Mouse (Mus musculus) kidney, adult 18-20 months (tissue): ENCODE data around the gene Anpep.

Source experiments
- DNase-seq: peaks from one replicate; pipeline ENCODE4 v3.0.0; 2021

Anpep gene

DNA sequence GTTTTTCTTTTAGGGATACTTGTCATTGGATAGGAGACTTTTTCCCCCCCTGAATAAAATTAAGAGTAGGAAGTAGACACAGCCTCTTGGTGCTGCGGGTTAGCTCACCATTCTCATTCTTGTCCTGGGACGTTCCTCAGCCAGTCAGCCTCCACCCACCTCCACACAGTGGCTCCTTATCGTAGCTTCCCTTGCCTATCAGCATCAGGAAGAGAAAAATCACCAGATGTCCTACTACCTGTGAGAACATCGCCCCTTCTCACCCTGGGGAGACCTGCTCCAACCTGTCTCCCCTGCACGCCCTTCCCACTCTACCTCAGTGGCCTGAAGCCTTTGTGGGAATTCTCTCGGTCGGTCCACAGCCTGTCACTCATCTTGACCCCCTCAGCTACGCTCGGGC, at the start of gene Anpep:
TSS of gene Anpep (minus strand) at position 249 of the 400 bp plus-strand sequence.
- no peak for DNase-seq

DNA sequence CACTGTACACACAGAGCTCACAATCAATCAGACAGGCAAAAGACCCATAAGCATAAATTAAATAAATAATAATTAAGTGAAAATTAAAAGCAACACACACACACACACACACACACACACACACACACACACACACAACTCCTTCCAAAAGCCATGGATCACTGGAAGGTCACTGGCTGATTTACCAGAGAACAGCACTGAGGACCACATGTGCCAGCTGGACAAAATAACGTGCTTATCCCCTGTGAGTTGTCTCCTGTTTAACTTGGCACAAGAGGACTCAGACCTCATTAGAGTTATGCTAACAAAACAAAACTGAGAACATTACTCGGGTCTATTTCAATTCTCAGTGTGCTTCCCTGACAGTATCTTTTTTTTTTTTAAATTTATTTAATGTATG, 46.5 kb upstream of the Anpep start:
- no peak for DNase-seq

DNA sequence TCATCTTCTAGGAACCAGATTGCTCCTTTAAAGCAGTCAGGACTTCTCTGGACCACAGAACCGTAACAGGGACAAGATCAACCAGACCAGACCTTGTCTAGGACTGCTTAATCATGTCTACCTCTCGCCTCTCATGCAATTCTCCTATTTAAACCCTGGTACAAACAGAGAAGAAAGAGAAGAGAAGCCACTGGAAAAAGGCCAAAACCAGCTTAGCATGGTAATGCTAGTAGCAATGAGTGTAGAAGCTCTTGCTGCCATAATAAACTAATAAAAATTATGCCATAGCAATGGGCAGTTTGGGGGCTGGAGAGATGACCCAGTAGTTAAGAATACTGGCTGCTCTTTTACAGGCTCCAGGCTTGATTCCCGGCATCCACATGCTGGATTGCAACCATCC, 46.1 kb upstream of the Anpep start:
- no peak for DNase-seq

DNA sequence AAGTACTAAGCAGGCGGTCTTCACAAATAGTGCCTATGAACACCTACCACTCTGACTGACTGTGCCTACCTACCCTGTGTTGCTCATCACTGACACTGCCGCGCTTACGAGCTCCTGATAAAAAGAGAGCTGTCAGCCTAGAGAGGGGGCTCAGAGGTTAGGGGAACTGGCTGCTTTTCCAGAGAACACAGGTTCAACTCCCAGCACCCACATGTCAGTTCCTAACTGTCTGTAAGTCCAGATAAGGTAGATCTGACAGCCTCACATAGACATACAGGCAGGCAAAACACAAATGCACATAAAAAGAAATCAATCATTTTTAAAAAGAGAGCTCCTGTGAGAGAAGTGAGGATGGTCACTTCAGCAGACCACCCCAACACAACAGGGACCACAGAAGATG, 44.3 kb upstream of the Anpep start:
- no peak for DNase-seq

DNA sequence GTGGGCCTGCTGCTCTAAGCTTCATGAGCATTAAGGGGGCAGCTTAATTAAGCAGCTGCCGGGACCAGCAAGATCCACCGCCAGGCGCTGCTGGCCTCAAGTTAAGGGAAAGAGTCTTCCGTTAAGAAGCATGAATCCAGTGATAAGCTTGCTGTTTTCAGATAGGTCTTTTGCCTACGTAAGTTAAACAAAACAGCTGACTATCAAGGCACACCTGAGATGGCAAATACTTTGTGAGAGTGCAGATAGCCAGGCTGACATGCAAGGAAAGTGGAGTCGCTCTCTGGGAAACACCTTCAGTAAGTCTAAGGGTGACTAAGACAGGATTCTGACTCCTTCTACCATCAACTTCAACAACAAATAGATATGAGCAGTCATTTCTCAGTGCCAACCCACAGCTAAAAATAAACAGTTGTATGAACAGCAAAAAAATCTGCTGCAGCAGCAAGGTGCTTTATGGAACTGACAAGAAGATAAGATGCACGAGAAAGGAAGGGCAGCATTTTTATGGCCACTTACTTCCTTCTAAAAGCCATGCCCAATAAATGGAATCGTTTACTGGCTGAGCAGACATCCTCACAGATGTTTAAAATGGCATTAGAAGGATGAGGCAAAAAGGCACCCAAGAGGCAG, 42.4 kb upstream of the Anpep start:
- no peak for DNase-seq

DNA sequence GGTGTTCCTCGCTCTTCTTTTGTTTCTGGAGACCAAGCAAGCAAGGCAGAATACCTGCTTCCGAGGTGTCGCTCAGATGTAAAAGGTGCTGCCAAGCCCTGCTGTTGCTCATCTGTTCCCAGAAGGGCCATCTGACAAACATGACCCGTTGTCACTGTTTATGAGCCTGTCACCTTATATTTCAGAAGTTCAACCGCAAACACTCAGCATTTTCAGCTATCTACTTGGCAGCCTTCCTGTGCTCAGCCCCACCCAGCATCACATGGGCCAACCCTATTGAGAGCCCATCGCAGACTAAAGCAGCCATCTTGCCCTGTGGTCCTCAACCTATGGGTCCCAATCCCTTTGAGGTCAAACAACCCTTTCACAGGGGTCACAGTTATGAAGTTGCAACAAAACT, 39.9 kb upstream of the Anpep start:
- no peak for DNase-seq

DNA sequence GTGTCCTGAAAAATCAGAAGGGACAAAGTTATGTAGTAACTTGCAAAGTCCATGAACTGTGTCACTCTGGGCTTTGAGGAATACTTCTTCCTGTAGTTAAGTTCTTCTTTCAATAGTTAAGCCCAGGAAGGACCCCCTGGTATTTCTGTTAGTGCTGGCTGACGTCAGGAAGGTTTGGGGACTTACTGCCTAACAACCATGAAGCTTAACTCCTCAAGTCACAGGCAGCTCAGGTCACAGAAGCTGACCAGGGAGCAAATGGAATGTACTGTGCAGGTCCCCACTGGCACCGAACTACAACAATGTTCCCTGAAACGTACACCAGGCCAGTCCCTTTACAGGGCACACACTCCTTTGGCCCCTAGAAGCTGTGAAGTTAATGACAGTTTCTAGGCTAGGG, 34.4 kb upstream of the Anpep start:
- no peak for DNase-seq

DNA sequence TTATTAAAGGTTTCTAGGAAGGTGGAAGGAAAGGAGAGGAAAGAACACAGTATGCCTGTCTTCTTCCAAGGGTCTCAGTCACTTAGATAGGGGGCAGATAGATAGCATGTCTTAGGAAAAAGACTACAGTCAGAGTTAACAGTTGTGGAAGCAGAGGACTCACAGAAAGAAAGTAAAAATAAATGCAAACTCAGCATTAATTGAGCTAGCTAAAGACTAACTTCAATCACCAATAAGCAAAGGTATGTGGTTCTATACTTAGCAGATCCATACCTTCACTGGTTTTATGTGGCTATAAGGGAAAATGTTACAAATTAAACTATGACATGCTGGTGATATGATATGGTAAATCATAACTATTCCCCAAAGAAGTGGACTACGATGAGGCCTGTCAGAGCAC, 33.9 kb upstream of the Anpep start:
- no peak for DNase-seq

DNA sequence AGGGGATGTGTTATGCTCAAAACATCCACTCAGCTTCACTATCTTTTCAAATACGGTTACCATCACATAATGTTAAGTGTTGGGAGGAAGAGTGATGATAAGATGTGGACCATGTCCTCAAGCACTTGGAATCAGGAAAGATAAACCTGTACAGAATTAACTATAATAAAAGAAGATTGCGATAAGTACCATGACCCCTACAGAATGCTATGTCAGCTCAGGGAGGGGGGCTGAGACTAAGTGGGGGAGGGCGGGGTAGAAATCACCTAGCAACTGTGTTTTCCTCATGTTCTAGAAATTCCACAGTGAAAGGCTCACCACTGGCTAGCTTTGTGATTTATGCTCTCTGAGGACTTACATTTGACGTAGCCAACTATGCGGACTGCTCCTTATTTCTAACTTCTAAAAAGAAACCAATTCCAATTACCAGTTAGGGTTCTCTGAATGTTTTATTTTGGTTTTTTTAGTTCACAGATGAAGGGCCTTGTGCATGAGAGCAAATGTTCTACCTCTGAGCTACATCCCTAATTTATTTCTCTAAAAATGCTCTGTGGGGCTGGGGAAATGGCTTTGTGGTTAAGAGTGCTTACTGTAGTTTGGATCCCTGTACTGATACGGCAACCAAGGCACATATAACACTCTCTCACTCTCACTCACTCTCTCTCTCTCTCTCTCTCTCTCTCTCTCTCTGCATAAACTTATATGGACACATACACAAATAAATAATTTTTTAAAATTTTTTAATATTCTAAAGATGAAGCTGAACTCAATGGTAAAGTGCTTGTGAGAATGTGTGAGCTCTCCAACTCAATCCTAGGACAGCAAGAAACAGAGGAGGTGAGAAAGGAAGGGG, 31.9 kb upstream of the Anpep start:
- DNase-seq = no peak

DNA sequence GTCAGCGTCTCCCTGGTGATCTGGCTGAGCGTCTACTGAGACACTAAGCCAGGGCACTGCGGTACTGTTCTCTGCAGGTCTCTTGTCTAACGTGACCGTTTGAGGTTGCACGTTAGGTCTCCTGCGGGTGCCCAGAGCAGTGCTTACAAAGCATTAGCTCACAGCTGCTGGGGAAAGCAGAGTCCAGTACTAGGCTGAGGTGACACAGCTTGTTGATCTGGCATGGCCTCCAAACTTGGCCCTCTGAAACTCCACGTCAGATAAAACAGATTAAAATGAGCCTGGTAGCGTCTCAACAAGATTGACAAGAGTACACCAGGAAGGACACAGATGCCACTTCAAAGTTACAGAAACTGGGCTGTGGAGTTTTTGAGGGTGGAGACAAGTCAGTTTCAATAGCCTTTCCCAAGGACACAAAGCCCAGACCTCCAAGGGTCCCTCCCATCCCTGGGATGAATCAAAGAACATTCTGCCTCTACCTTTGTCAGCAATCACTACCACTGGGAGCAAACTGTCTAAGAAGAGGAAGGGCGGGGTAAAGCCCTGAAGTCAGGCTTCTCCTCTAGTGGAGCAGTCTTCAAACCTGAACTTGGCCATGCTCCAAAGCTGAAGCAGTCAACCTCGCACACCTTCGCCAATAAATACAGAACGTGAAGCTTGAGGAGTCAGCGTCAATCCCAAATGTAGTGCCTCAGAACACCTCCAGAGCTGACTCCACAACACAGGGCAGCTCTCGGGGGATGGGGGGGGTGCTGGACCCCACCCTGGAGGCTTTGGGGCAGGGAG, 29.8 kb upstream of the Anpep start:
- peak; percentile 49 for DNase-seq

DNA sequence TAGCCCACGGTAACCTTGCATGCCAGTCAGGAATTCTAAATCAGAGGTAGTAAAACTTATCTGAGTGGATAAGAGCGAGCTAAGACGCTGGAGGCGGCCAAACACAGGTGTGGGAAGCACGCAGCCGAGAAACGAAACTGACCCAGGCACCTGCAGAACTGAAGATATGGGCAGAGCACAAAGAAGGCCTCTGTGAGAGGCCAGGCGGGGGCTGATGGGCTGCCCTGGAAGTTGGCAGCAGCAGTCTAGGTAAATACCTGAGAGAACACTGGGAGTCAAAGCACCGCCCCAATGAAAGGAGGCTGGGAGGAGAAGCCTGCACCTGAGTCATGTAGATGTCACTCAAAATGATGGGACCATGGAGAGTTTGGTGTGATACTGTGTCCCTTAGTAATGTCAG, 27.7 kb upstream of the Anpep start:
- no peak for DNase-seq

DNA sequence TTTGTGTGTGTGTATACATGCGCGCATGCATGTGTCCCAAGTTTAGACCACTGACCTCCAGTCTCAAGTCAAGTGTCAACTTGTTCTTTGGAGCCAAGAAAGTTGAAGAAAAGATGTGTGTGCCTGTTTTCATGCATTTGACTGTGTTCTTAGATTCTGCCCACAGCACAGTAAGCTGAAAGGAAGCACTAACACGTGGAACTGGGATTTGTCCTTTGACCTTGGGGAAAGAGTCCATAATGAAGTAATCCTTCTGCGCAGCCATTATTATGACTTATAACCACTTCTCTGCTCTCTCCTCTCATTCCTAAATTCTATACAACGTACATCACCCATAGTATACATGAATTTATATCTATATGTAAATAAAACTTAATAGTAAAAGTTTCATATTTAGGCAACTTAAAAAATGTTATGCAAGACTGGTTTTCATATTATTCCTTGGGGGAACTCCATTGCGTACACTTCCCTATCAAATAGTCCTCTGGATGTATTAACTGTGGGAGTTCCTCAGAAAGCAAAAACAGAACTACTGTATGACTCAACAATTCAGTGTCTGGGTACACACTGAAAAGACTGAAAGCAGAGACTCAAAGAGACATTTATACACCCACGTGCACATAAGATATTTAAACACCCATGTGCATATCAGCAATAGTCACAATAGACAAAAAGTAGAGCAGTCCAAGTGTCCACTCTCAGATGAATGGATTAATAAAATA, 22.9 kb upstream of the Anpep start:
- no peak for DNase-seq

DNA sequence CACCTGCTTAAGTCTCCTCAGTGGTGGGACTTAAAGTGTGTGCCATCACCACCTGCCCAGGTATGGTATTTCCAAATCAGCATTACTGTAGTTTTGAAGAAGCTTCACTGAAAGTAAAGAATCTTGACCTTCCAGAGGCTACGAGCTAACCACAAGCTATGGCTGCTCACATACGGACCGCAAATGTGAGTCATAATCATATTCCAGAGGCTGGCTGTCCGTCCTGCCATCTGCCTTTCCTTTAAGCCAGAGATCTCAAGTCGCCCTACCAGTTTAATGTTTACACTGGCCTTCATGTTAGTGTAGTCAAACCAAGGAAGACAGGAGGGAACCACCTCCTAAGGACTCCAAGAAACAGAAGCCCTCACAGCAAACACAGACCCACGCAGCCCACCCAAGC, 21.0 kb upstream of the Anpep start:
- DNase-seq = no peak

DNA sequence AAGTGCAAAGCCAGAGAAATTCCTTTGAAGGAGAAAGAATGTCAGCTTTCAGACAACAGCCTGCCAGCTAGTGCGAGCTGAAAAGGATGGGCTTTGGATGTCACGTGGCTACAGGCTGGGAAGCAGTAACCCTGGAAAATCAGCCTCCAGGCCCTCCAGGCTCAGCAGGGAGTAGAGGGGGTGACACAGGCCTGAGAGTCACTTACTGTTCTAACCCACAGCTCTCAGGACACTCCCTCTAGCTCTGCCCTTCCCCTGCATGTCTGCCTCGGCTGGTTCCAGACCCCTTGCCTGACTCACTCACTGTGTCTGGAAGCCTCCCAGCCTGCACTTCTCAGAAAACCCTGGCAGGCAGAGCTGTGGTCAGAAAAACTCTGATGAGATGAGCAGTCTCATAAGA, 20.1 kb upstream of the Anpep start:
- no peak for DNase-seq

DNA sequence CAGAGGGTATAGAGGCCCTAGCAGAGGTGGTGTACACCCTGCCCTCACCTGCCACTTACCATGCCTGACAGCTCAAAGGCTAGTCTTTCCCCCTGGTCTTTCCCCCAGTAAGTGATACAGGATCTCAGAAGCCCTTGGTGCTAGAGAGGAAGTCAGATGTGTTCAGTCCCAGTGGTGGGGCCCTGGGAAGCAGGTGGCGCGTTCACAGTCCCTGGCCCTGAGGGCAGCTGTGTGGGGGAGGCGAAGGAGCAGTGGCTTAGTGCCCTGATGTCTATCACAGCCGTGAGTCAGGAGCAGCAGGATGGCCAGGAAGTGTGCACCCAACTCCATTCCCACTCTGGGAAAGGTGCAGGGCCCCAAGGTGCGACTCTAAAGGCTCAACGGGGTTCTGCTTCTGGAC, 19.2 kb upstream of the Anpep start:
- no peak for DNase-seq

DNA sequence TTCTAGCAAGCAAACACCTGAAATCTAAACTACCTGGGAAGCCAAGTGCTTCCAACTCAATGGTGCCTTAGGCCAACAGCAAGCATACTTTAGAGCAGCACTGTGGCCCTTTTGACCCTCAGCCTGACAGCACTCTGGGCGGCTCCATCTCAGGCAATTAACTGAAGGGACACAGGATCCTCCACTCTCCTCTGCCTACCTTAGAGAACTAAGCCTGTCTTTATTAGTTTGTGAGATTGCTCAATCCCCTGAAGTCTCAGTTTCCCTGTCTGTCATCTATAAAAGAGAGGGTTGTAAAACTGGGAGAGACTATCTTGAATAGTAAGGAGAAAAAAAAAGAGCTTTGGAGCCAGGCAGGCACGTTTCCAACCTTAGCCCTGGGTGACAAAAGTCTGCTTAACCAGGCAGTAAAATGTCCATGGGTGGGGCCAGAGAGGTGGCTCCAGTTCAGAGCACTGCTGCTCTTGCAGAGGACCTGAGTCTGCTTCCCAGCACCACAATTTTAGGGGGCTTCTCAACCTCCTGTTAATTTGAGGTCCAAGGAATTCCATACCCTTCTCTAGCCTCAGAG, 17.7 kb upstream of the Anpep start:
- DNase-seq = no peak

DNA sequence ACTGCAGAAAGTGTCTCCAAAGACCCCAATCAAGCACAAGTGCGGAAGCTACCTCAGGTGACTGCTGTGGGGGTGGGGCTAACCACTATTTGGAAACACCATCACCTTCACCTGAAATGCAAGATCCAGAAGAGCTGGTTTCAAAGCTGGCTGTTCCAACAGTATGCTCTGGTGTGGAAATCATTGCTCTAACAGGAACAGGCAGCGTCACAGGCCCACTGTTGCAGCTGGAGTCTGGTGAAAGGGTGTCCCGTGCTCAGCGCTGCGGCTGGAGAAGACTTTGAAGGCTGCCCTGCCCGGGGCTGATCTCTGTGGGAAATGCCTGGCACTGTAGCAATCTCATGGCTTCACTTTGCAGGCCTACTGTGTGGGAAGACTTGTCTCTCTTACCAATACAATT, 12.5 kb upstream of the Anpep start:
- DNase-seq = no peak

DNA sequence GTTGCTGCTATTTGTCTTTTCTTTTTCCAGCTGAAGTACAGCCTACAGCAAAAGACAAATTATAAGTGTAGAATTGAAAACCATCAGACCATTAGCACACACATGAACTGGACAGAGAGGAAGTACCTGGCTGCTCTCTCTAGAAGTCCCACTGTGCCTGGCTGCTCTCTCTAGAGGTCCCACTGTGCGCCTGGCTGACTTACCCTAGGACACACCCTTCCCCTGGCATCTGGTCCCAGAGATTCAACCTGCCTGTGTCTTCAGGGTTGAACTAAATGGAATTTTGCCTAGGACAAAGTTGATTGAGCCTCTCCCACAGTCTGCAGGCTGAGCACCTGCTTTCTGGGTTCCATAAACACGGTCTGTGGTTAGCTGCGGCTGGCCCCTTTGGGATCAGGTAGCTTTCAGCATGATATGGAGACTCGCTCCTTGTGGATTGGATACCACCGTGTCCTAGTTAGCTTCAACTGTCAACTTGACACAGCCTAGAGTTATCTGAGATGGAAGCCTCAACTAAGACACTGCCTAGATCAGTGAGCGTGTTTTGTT, 11.0 kb upstream of the Anpep start:
- DNase-seq = no peak

DNA sequence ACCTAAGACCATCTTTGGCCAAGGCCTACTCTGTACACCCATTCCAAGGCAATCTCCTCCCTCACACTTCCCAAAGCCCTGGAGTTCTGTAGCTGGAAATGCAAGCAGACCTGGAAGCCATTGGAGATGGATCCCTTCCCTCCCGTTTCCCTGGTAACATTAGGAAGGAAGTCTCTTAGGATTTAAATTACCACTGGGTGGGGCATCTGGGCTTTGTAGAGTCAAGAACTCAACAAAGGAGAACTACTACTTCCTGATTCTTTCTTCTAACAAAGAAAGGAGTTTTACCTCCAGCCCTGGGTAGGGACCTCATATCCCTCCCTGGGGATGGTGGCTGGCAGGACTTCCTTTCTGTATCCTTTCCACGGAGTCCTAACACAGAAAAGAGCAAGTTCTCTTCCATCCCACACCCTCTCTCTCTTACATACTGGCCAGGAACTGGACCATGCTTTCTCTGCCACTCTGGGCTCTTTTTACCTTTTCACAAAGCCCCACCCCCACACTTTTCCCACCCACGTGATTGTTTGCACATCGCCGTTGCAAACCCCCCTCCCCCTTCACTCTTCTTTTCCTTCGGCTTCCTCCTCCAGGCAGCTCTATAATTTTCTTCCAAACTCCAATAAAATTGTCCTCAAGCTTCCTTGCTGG, 8.3 kb upstream of the Anpep start:
- no peak for DNase-seq

DNA sequence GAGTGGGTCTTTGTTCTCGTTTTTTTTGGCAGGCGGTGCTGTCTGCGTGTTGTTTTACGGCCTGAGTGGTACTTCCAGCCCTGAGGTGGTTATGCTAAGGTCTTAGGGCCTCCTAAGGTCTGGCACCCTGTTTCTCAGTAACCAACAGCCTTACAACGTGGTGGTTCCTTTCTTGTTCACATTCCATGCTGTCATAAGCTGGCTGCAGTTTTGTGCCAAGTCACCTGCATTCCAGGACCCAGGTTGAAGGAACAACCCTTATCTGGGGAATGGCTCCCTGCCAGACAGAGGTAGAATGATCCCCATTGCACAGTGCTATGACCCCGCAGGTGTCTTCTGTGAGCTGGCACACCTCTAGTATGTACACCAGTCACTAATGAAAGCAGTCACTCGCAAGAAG, 7.6 kb upstream of the Anpep start:
- no peak for DNase-seq

DNA sequence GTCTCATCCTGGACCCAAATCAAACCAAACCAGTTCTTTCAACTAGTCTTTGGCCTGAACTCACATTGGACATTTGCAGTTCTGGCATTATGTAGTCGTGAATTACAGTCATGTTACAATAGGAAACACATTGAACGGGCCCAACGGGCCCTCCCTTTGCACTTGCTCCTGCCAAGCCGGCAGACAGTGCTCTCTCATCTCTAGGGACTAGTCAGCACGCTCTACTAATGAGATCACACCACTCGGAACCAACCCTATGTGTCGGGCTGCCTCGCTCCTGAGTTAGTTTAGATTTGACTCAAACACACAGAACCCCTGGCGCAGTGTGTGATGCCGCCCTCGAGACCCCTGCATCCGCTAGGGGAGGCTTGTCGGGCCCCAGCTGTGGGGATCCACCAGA, 7.0 kb upstream of the Anpep start:
- DNase-seq = no peak
